Mouse (Mus musculus) ovary, adult 18-20 months (tissue): Measurements from ENCODE around the gene Lmntd1.
A peak's percentile ranks its signal among the peaks of the same experiment; 100 is the strongest.
"Not testable (repeated sequence)": the region's sequence is repeated elsewhere in the genome, so short reads cannot be mapped to it uniquely, and the experiment has no call there.

Experiments
- DNase-seq: peaks from one replicate; pipeline ENCODE4 v3.0.0; 2022; ENCODE audit warnings: low spot score, mixed read lengths

Lmntd1 gene

DNA sequence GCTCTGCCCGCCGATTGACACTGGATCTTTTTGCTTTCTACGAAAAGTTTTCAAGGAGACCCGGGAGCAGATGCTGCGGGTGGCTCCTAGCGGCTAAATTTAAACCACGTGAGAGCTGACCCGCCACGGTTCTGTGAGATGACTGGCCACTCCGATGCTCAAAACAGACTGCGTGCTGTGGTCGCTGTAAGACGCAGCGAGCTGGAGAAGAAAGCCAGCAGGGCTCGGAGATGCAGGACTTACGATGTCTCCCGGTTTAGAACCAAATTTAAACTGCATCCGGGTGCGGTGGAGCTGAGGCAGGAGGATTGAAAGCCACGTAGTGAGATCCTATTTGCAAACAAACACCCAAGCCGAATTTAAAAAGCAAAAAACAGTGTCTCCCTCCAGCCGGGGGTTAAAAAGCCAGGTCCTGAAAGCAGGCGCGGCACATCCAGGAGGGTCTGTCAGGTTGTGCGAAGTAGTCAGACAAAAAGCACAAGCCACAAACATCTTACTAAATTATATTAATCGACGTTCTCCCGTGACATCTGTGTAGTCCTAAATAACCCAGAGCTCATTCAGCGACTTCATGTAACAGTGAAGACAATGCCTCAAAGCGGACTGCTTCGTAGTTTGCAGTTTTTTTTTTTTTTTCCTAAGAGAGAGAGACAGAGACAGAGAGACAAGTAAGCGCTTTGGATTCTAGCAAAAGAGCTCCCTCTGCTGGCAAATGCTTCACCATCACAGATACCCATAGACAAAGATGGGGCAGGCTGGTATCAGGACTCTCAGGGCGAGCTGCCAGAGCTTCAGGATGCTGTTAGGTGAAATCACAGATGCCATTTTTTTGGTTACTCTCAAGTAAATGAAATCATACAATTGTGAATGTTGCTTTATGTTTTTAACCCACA lies 272.6 kb downstream of the Lmntd1 start:
- DNase-seq = peak; percentile 76

DNA sequence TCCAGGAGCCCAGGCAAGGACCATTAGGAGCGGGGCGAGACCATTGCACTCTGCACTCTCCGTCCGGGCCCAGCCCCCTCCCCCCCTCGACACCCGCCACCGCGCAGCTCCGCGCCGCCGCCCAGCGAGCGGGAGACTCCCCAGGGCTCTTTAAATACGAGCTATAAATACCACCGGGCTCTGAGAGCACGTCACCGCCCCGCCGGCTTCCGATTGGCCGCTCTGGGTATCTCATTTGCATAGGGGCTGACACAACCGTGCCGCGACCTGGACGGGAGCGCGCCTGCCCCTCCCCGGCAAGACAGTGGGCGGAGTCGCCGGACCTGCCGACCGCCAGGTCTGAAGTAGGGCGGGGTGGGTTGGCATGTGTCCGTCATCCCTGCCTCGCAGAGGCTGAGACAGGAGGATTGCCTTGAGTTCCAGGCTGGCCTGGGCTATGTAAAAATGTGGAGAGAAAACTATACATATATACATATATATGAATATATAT lies 273.4 kb downstream of the Lmntd1 start:
- peak; percentile 96 for DNase-seq

DNA sequence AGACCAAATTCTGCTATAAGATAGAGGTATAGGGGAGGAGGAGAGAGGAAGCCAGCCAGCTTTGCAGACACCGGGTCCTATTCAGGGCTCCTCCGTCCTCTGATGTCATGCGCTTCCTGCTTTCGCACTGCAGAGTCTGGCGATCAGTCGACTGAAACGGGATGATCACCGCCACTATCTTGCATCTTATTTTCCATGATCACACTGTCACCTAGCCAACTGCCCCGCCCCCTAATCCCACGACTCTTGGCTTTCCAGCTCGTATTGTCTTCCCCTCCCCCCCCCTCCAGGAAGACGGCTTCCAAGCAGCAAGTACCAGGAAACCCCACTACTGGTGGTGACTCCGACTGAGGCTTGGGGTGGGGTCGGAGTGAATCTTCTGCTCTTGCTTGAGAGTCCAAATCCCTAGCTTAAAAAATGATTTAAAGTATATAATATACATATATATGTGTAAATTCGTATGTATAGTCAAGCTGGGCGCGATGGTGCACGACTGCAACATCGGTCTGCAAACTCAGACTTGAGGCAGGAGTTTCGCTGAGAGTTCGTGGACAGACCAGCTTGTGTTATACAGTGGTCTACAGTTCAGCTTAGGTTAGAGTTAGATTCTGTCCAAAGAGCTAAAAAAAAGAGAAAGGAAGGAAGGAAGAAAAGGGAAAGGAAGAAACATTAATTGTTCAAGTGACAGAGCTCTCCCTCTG lies 274.0 kb downstream of the Lmntd1 start:
- no peak for DNase-seq

DNA sequence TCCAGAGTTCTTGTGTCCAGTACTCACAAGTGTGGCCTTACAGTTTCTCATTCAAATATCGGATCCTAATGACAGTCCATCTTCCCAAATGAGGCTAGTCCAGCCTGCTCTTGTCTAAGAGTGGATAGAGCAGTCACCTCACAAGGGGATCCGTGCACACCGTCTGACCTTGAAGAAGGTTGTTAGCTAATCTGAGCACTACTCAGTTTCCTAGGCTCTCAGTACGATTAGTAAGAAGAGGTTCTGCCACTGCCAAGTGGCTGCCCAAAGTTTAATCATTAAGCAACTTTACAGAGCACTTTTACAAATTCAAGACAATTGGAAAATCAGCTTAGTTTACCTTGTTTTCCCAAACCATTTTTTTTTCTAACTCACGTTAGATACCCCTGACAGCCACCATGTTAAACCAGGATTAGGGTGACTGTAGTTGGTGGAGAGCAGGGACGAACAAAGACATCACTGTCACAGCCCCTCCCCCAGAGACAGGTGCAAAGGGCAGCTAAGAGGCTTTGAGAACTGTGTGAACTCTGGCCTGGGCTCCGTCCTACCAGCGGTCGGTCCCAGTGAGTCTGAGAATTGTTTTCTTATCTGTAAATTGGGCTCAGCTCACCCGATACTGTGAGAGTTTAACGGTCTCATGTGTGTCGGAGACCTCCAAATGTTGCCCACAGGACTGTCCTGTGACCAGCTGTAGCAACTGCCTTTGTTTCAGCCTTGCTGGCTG lies 275.4 kb downstream of the Lmntd1 start:
- no peak for DNase-seq

DNA sequence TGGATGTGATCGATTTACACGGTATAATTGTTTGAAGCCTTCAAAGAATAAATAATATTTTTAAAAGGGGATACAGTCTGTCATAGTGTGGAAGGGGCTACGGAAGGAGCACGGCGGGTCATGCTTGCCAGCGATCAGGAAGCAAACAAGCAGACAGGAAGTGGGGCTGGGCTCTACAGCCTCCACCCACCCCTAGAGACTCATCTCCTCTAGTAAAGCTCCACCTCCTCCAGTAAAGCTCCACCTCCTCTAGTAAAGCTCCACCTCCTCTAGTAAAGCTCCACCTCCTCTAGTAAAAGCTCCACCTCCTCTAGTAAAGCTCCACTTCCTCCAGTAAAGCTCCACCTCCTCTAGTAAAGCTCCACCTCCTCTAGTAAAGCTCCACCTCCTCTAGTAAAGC lies 276.6 kb downstream of the Lmntd1 start:
- DNase-seq = not testable (repeated sequence)

DNA sequence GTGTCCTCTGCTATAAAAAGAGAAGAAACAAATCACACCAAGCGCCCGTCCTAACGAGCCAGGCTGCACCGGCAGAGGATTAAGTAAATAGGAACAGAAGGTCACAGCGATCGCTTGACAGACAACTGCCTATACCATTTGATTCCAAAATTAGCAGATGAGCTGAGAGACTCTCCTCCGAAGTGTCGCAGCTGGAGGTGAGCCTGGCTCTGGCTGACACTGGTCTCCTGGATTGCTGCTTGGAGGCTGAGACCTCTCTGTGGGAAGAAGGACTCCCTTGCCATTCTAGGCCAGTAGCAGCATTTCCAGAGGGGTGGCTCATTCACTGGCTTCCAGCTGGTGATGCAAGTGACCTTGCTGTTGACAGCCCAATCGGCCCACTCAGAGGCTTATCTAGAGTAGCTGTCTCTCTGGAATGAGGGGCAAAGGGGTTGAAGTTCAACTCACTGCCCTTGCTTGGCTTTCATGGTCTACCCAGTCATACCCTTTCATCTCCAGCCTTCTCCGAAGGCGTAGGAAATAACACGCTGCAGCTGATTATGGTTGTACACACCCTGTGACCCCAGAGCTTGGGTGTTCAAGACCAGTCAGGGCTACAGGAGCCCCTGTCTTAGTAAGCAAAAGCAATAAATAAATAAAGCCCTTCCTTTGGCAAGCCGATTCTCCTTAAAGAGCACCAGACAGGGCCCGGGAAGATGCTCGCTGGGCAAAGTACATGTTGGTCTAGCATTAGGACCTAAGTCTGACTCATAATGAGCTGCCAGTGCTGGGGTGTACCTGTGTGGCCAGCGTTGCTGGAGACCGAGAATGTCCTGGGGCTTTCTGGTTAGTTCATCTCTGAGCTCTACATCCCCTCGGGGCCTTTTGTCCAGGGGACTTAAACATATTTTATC lies 278.0 kb downstream of the Lmntd1 start:
- DNase-seq = no peak

DNA sequence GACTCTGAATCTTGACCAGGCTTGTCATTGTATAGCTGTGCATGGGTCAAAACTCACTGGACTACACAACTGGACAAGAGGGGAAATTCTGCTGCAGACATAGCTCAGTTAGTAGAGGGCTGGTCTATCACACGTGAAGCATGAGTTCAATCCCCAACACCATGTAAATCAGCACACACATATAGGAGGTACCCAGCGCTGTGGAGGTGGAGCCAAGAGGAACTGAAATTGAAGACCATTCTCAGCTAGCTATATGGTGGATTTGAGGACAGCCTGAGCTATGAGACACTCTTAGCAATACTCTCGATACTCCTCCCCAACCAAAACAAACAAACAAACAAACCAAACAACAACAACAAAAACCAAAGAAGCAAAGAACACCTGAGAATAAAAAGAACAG lies 279.9 kb downstream of the Lmntd1 start:
- DNase-seq = no peak

DNA sequence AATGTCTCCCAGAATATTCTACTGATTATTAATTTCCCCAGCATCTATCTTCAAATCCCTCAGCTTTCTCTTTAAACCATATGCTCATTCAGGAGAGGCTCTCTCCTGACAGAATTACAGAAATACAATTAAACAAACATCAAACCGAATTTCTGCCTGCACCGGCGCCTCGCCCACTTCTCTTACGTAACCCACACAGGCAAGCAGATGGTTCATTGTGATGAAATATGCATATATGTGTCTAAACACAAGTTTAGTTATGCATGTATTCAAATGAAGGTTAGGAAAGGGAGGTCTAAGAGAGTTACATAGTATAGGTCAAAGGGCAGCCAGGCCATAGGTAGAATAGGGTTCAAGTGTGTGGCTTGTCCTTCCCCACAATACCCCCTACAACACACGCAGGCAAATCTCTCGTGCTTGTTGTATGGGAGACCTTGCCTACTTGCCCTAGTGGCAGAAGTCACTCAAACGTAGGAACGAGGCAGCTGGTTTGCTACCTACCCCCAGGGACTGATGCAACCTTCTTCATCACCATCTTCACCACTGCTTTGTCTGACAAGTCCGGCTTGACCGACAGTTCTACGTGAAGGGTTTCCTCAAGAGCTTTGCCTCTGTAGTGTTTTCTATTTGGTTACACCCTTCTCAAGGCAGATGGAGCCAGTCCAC lies 287.8 kb downstream of the Lmntd1 start:
- DNase-seq = no peak

DNA sequence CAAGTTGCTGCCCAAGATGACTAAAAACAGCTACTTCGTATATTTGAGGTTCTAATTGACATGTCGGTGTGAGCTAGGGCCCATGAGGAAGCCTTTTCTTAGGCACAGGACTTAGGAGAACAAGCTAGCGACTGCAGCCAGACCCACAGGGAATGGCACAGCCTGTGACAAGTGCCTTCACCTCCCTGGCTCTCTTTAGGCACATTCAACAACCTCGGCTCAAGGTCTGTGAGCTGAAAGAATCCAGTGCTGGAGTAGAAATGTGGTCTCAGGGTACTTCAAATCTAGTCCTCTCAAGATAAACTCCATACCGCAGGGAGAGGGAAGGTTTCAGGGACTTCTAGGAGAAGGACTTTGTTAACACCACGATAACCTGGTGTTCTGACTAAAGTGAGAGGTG lies 289.0 kb downstream of the Lmntd1 start:
- no peak for DNase-seq

DNA sequence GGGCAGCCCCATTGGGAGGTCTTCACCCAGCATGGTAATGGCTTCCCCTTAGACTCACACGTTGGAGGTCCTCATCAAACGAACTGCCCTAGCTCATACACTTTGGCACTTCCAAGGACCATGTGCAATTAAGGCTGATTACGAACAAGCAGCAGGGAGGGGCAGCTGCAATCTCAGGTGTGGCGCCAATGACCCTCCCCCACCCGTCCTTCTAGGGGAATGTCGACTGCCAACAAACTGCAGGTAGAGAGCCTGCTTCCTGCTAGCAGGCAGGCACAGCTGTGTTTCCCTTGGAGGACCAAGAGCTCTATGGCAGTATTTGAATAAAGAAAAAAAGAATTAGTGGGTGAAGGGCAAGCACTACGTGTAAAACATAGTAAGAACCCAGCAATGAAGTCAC lies 289.6 kb downstream of the Lmntd1 start:
- no peak for DNase-seq

DNA sequence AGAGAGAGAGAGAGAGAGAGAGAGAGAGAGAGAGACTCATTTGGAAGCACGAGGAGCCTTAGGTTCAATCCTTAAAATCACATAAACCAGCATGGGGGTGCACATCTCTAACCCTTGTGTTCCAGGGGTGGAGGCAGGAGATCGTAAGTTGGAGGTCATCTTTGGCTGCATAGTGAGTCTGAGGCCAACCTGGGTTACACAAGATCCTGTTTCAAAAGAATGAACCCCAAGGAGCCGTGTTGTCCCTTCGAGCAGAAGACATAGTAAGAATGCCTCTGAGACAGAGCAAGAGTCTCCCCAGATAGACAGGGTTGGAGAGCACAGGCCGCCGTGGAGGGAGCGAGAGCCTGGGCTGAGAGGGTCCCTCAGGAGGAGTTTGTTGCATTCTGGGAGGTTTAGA lies 291.9 kb downstream of the Lmntd1 start:
- DNase-seq = no peak

DNA sequence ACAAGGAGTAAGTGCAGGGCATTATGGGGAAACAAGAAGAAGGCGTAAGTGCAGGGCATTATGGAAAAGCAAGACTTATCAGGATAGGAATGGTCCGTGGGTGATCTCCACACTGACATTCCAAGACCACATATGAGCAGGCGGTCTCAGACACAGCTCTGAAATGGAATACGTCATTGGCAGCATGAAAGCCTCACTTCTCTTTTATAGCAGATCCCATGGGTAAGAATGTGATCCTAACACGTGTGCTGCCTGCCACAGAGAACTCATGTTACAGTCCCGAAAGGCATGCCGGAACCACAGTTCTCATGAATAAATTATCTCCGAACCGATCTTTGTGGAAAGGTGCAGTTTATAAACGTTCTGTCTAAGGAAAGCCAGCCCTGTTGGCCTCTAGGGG lies 294.0 kb downstream of the Lmntd1 start:
- DNase-seq = no peak
